Mouse (Mus musculus) heart, postnatal 0 days (tissue): ENCODE data around the gene Mypop. TPM values are rescaled to one million over a fixed set of nuclear protein-coding genes. Genes with fewer than 3 reads are reported as not detected.

Experiments
- ATAC-seq: fragments of 200-750 bp; cut with Nextera tagmentation; 2 replicates; pipeline ENCODE4 v1.8.0; 2017; ENCODE audit warnings: low read depth, moderate number of reproducible peaks, moderate library complexity; ENCODE audit not compliant: insufficient read depth
- DNase-seq: peaks from one replicate; pipeline ENCODE4 v3.0.0-alpha.2; 2016; ENCODE audit warnings: low spot score
- H3K27ac ChIP-seq: fragments of 300-500 bp; sonication (generic); 2 replicates; pipeline ENCODE4 v1.5.1; 2014; ENCODE audit warnings: low read depth, mild to moderate bottlenecking
- H3K27me3 ChIP-seq: fragments of 300-500 bp; sonication (generic); 2 replicates; pipeline ENCODE4 v1.6.1; 2014; ENCODE audit warnings: low read length, mixed read lengths; ENCODE audit not compliant: control insufficient read depth, insufficient read depth
- H3K36me3 ChIP-seq: fragments of 300-500 bp; sonication (generic); replicated peaks from 2 replicates; pipeline ENCODE4 v1.6.1; 2014; ENCODE audit warnings: low read length, mixed read lengths; ENCODE audit not compliant: control insufficient read depth, insufficient read depth
- H3K4me1 ChIP-seq: fragments of 300-500 bp; sonication (generic); 2 replicates; pipeline ENCODE4 v1.6.1; 2014; ENCODE audit warnings: antibody characterized with exemption; ENCODE audit not compliant: control insufficient read depth, insufficient read depth
- H3K4me2 ChIP-seq: fragments of 300-500 bp; sonication (generic); 2 replicates; pipeline ENCODE4 v1.6.1; 2014; ENCODE audit warnings: low read depth, mild to moderate bottlenecking, low read length, moderate library complexity
- H3K4me3 ChIP-seq: fragments of 300-500 bp; sonication (generic); 2 replicates; pipeline ENCODE4 v1.5.1; 2014; ENCODE audit warnings: low read depth, low read length
- H3K9ac ChIP-seq: fragments of 300-500 bp; sonication (generic); replicated peaks from 2 replicates; pipeline ENCODE4 v1.6.1; 2014; ENCODE audit warnings: low read depth, low read length, mixed read lengths
- H3K9me3 ChIP-seq: fragments of 300-500 bp; sonication (generic); replicated peaks from 2 replicates; pipeline ENCODE4 v1.6.1; 2016; ENCODE audit warnings: low read length; ENCODE audit not compliant: control insufficient read depth
- CTCF ChIP-seq: IDR thresholded peaks from 2 replicates; pipeline ENCODE4 v1.5.1; 2016; ENCODE audit warnings: antibody characterized with exemption, control low read depth, low read depth
- EP300 ChIP-seq: IDR thresholded peaks from 2 replicates; pipeline ENCODE4 v1.6.1; 2016; ENCODE audit warnings: antibody characterized with exemption, low read depth
- WGBS: fragments of 180-500 bp; shearing (Covaris S2); extraction: QIAGEN DNeasy Blood & Tissue Kit; methylation state at CpG from one replicate; pipeline ENCODE4 v1.1.7; 2014; 5-methylcytosine and 5-hydroxymethylcytosine counted together
- polyA plus RNA-seq: library from polyadenylated mRNA; unstranded; fragments of >200 nt; fragmentation: Nextera tagmentation; extraction: Ambion mirVana; gene quantifications from 2 replicates; pipeline ENCODE4 v1.2.1, GENCODE M21; 2015
- total RNA-seq: library from RNA; depleted of rRNA; stranded (reverse); fragments of >200 nt; gene quantifications from 2 replicates; pipeline ENCODE4 v1.2.3, GENCODE M21; 2014; ENCODE audit warnings: low replicate concordance

The Mypop gene
- total and polyA plus RNA-seq, 2 experiments from 2014 or later = 0.34 to 0.79 TPM

- no peak for DNase-seq
- no peaks in the 10 kb centered on the region for H3K27me3 ChIP-seq
- no peak overlapping the region for H3K4me2 ChIP-seq
- no peak overlapping the region for H3K27ac ChIP-seq
- no peaks in the 10 kb centered on the region for H3K4me1 ChIP-seq
- no peaks in the 10 kb centered on the region for H3K36me3 ChIP-seq
- no peak overlapping the region for H3K9ac ChIP-seq
- no peak overlapping the region for H3K4me3 ChIP-seq
- WGBS = 72% methylated on average over 9 of the region's 9 CpGs
- TF ChIP-seq EP300 = no peak
- no peak for TF ChIP-seq CTCF
- ATAC-seq = no peak
- H3K9me3 ChIP-seq = no peaks in the 10 kb centered on the region
These were observed 12.7 kb upstream of the Mypop start for GRCm38 (mm10) chr7:18978381-18978780.

GRCm38 (mm10) chr7:18986503-18986902 is 4.5 kb upstream of the Mypop start:
- H3K9me3 ChIP-seq = no peaks in the 10 kb centered on the region
- TF ChIP-seq EP300 (no peak), CTCF (no peak)
- no peaks in the 10 kb centered on the region for H3K36me3 ChIP-seq
- ATAC-seq (no peak), DNase-seq (no peak)
- no peak overlapping the region for H3K9ac ChIP-seq
- no peak overlapping the region for H3K4me3 ChIP-seq
- peaks cover 5% of the 10 kb centered on the region for H3K4me1 ChIP-seq
- H3K27ac ChIP-seq = no peak overlapping the region
- no peak overlapping the region for H3K4me2 ChIP-seq
- peaks cover 4% of the 10 kb centered on the region; the same call in 1 of the 2 replicates for H3K27me3 ChIP-seq
- 63% methylated on average over 2 of the region's 2 CpGs for WGBS

GRCm38 (mm10) chr7:18987100-18987499 is 3.9 kb upstream of the Mypop start, which contains the start of gene Nanos2:
TSS of gene Nanos2 (plus strand) at chr7:18987400.
- Histone ChIP-seq H3K27me3 (peaks cover 10% of the 10 kb centered on the region; the same call in 1 of the 2 replicates), H3K9ac (no peak within 1 kb of the TSS), H3K4me3 (no peak within 1 kb of the TSS), H3K4me2 (no peak within 1 kb of the TSS), H3K9me3 (no peaks in the 10 kb centered on the region), H3K27ac (no peak within 1 kb of the TSS), H3K36me3 (no peaks in the 10 kb centered on the region), H3K4me1 (peaks cover 5% of the 10 kb centered on the region)
- no peak for ATAC-seq
- WGBS = 62% methylated on average over 2 of the region's 2 CpGs
- no peak for TF ChIP-seq EP300
- TF ChIP-seq CTCF = no peak
- DNase-seq = no peak

- Histone ChIP-seq H3K27ac (no peak overlapping the region), H3K27me3 (peaks cover 16% of the 10 kb centered on the region; the same call in 1 of the 2 replicates), H3K9me3 (no peaks in the 10 kb centered on the region), H3K4me2 (no peak overlapping the region), H3K4me1 (peaks cover 5% of the 10 kb centered on the region), H3K36me3 (no peaks in the 10 kb centered on the region), H3K9ac (no peak overlapping the region), H3K4me3 (no peak overlapping the region)
- ATAC-seq (no peak), DNase-seq (no peak)
- WGBS = 62% methylated on average over 13 of the region's 13 CpGs
- TF ChIP-seq CTCF (no peak), EP300 (no peak)
These were observed 3.3 kb upstream of the Mypop start for GRCm38 (mm10) chr7:18987747-18988146.

GRCm38 (mm10) chr7:18988780-18989179 is 2.3 kb upstream of the Mypop start:
- ATAC-seq (no peak), DNase-seq (no peak)
- WGBS = 67% methylated on average over 6 of the region's 6 CpGs
- no peaks in the 10 kb centered on the region for H3K36me3 ChIP-seq
- H3K9ac ChIP-seq = no peak overlapping the region
- no peak overlapping the region for H3K27ac ChIP-seq
- peaks cover 19% of the 10 kb centered on the region; the same call in 1 of the 2 replicates for H3K27me3 ChIP-seq
- peaks cover 5% of the 10 kb centered on the region for H3K4me1 ChIP-seq
- no peak overlapping the region for H3K4me2 ChIP-seq
- H3K4me3 ChIP-seq = no peak overlapping the region
- no peaks in the 10 kb centered on the region for H3K9me3 ChIP-seq
- TF ChIP-seq CTCF (no peak), EP300 (no peak)

- H3K27ac ChIP-seq = no peak overlapping the region
- TF ChIP-seq CTCF (no peak), EP300 (no peak)
- no peak for DNase-seq
- 0 out of 2 replicates have a peak, but pooled peaks cover under 1% of the 10 kb centered on the region for H3K36me3 ChIP-seq
- H3K4me2 ChIP-seq = peak overlapping the region; percentile 89; the same call in 1 of the 2 replicates
- ATAC-seq = no peak
- WGBS = 17% methylated on average over 5 of the region's 5 CpGs
- H3K4me3 ChIP-seq = 0 out of 2 replicates have a peak overlapping the region, but pooled peaks have one; percentile 56
- H3K9ac ChIP-seq = no peak overlapping the region
- peaks cover 5% of the 10 kb centered on the region for H3K4me1 ChIP-seq
- no peaks in the 10 kb centered on the region for H3K9me3 ChIP-seq
- peaks cover 19% of the 10 kb centered on the region; the same call in 1 of the 2 replicates for H3K27me3 ChIP-seq
These were observed 1.1 kb upstream of the Mypop start for GRCm38 (mm10) chr7:18989995-18990394.
